Mouse (Mus musculus): ENCODE data around the gene Kif23.

The Kif23 gene

DNA sequence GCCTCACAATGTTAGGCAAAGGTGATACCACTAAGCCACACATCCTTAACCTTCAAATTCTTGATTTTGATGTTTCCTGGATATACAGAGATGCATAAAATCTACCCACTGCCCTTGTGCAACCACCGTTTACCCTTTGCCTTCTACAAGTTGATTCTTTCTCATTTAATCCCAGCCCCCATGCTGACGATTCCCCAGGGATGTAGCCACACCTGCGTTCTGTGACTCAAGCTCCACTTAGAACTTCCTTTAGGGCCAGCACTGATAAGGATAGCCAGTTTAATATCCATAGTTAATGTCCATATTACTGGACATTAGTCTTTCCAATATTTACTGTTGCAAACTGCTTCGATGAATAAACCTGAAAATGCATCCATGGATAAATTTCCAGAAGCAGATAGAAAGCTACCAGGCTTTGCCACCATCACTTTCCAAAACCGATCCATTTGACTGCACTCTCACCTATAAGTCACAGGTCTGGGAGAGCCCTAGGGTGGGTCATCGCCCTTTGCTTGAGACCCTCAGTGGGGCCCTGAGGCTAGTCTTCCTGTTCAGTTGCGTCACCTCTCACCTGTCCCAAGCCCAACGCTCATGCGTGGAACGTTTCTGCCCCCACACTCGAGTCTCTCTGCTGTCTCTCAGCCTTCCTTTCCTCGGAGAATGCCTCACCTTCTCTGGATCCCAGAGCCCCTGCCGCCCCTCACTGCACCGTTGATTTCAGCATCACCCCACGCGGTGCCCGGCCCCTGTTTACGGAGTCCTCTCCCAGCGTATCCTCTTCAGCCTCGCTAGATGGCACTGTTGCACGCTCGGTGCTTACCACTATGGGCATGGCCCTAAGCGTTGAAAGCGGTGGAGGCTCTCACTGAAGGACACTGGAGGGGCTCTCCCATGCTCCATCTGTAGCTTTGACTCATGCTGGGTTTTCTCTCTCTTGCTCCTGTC is 1.1 kb upstream of the Kif23 start:
- DNase-seq (ENCODE audit: low spot score in 2 of 2): peak; percentile 70 to 75

DNA sequence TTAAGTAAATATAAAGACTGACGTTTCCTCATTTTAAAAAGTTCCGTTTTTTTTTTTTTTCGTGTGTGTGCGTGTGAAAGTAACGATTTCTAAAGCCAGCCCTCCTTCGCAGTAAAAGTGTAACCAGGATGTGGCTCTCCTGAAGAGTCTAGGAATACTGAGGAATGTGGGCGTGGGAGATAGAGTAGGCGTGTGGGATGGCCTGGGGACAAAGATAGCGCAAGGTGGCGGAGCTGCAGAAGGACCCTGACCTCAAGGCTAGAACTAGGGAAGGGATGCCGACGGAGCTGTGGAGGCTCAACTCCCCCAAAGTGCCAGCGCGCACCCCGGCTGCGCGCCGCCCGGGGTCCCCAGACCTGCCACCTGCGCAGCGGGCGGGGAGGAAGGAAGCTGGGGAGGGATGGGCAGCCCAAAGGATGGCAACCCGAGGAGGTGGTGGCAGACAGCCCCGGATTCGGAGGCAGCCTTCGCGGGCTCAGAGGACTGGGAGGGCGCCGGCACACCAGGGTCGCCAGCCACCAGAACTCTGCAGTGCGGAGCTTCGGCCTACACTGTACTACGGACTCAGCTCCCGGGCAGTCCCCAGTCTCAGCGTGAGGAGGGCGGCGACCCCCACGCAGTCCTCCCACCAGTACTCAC is 482 bp downstream of the Kif23 start:
- DNase-seq (ENCODE audit: low spot score in 2 of 2): no peak

DNA sequence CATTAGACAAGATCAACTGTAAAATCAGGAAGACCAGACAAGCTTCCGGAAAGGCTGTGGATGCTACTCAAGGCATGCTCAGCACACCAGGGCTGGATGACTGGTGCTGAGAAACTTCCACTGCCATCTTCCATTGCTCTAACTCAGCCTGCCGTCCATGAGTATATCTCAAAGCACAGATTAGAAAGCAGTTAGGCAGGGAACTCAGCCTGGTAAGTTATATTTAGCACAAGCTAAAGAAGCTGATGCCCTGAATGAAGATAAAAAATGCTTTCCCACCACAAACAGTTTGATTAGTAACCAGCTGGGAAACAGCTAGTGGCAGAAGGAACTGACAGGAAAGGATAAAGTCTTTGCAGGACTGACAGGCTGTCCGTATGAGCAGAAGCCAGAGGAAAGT is 5.5 kb downstream of the Kif23 start:
- no peak for DNase-seq (ENCODE audit: low spot score in 2 of 2)

DNA sequence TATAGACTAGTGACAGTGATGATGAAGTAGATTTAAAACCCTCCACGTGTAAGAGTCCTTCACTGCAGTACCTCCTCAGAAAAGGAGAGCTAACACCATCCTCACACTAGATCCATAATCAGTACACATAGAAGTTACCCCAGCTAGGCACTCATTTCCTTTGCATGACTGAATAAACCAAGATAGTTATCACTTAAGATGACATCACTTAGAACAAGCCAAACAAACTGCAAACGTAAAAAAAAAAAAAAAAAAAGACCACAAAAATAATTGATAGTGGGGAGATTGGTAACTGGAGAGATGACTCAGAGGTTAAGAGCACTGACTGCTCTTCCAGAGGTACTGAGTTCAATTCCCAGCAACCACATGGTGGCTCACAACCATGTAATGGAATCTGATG is 13.2 kb downstream of the Kif23 start:
- no peak for DNase-seq (ENCODE audit: low spot score in 2 of 2)

DNA sequence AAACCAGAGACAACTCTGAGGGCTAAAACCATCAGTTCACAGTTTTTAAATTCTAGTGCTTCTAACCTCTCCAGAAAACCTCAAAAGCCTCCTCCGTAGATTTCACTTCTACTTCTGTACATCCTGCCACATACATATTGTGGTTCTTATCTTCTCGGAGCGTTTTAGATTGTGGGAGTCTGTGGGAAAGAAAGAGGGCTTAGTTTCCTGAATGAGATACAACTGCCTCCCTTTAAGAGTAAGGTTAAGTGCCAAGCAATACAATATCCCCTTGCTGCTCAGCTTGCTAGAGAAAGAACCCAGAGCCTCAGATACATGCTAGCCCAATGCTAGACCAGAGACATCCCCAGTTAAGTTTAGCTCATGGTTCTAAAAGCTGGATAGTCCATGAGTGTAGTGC is 14.6 kb downstream of the Kif23 start:
- DNase-seq (ENCODE audit: low spot score in 2 of 2): no peak

DNA sequence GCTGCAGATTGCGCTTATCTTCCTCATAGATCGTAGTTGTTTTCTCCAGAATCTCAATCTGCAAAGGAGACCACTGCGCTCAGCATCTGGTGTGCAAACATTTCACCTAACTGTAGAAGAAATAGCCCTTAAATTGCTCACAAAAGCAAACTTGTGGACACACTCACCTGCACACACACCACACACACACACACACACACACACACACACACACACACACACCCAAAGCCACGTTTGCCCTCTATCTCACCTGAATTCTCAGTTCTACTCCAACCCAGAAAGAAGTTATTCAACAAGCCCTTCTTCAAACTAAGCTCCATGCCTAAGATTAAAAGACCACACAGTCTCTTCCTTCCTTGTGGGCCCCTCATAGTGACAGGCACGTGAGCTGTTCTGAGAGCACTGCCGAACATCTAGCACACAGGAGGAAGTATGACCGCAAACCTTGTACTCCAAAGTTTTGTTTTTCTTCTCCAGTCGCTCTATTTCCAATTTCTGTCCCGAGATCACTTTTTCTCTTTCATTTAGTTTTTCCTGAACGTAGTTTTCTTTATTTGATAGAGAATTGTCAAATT is 21.4 kb downstream of the Kif23 start:
- no peak for DNase-seq (ENCODE audit: low spot score in 2 of 2)

DNA sequence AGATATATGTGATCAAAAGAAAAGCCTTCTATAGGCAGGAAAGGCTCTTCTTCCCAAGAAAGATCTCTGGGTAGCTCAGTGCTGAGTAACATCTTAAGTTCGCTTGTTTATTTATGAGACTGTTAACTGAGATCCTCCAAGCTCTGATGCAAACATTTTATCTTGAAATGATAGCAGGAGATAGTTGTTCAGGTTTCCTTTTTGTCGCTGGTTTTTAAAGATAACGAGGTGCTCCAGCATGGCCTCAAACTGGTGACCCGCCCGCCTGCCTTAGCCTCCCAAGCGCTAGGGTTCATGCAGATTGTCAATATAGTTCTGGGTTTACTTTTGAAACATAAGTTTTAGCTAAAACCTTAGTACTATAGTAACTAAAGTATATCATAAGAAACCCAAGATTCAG is 26.2 kb downstream of the Kif23 start:
- DNase-seq (ENCODE audit: low spot score in 2 of 2): no peak

DNA sequence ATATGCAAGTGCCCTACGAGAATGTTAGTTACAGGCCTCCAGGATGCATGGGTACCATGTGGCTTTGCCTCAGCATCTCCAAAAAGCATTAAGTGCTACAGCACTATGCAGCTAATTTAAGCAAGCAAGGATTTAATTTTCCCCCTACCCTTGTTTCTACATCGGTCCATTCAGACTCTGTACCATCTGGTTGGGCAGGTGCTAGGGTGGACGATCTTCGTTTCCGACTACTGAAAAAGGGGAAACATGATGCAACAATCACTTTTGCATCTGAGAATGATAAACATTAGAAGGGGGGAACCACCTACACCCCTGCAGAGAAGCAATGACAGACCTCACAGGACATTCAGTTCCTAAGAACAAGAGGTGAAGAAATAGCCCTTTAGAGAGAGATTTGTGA is 27.1 kb downstream of the Kif23 start:
- DNase-seq (ENCODE audit: low spot score in 2 of 2): no peak

DNA sequence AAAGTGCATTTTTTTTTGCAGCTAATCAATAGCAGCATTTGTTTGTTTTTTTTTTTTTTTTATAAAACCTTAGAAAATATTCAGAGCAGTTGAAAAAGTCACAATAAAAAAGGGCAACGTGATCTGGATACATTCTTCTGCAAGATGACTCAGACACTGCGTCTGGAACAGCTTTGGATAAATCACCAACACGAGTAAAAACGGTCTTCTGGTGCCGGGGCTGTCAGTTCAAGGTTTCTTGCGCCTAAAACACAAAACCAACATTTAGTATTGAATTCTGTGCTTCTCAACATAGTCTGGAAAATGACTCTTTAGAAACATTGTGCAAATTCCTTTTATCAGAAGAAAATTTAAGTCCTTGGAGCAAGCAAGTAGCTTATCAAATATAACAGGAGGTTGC is 29.1 kb downstream of the Kif23 start:
- no peak for DNase-seq (ENCODE audit: low spot score in 2 of 2)

DNA sequence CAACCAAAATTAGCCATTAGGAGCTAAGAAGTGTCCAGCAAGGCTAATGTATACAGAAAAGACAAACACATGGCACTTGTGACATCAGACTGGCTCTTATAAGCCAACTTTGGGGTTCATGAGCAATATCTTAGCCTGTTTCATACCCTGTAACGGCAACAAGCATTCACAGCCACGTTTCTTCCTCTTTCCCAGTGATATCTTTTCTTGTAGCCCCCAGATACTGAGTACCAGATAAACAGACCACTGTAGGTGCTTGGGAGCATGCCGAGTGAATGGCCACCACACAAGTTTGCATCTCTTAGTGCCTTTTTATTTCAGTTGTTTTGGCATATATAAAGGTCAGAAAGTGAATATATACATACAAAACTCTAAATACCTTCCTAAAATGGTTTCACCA is 29.6 kb downstream of the Kif23 start:
- no peak for DNase-seq (ENCODE audit: low spot score in 2 of 2)

DNA sequence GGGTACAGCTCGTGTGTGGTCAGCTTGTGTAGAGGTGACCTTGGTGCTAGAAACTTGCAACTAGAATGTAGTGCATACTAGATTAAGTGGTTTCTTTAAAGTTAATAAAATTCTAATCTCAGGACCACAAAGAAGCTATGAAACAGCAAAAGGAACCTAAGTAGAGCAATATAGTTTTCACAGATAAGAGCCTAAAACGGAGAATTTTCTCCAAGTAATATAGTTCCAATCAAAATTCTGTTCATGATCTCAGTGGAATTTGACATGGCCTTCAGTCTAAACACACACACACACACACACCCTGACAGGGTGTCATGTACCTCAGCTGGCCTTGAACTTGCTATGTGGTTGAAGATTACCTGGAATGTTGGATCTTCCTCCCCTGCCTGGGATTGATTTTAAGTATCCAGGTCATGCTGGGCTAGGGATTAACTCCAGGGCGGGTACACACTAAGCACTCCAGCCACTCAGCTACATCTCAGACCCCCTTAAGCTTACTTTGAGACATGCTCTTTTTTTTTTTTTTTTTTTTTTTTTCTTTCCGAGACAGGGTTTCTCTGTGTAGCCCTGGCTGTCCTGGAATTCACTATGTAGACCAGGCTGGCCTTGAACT is 31.1 kb downstream of the Kif23 start:
- no peak for DNase-seq (ENCODE audit: low spot score in 2 of 2)

DNA sequence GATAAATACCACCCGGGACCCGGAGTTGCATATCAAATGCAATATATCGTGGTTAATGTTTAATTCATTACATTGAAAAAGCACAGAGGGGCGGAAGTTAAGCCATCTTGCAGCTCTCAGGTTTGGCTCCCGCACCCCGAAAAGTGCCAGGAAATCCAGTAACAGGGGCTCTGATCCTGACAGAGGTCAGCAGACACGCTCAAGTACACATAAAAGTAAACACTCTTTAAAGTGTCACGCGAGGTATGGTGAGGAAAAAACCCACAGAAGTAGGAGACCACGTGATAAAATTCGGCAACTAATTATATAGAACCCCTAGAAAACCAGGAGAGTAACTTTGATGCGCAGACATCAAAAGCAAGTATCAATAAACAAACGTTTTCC is 31.7 kb downstream of the Kif23 start:
- no peak for DNase-seq (ENCODE audit: low spot score in 2 of 2)

DNA sequence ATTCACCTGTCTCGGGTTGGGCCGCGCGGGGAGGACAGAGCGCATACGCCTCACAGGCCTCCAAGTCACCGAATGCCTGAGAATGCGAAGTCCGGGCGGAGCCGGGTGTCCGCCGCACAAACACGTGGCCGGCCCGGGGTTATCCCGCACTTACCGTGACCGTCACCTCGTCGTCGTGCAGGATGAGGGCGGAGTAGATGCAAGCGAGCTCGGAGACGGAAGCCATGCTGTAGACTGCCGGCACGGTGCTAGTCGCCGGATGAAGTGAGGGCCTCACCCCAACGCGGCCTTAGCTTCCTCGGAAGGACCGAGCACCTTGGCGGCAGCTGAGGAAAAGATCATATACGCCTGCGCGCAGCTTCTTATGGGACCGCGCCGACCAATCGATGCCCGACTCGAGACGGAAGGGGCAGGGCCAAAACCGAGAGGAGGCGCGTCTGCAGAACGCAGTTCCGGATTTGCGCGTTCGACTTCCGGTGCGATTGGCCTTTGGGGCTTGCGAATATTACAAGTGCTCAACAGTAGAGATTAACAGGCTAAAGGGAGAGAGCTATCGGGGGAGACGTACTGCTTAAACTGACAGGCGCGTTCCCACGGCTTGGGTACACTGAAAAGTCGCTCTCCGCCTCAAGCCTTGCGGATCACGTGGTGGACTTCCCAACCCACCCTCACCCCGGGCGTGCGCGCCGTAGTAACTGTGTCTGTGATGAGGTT is 32.2 kb downstream of the Kif23 start, which contains the start of gene Rplp1:
Gene Rplp1, minus strand, starts transcription at position 340 of the 714 bp plus-strand sequence.
- peak; percentile 91 to 95 for DNase-seq (ENCODE audit: low spot score in 2 of 2)

DNA sequence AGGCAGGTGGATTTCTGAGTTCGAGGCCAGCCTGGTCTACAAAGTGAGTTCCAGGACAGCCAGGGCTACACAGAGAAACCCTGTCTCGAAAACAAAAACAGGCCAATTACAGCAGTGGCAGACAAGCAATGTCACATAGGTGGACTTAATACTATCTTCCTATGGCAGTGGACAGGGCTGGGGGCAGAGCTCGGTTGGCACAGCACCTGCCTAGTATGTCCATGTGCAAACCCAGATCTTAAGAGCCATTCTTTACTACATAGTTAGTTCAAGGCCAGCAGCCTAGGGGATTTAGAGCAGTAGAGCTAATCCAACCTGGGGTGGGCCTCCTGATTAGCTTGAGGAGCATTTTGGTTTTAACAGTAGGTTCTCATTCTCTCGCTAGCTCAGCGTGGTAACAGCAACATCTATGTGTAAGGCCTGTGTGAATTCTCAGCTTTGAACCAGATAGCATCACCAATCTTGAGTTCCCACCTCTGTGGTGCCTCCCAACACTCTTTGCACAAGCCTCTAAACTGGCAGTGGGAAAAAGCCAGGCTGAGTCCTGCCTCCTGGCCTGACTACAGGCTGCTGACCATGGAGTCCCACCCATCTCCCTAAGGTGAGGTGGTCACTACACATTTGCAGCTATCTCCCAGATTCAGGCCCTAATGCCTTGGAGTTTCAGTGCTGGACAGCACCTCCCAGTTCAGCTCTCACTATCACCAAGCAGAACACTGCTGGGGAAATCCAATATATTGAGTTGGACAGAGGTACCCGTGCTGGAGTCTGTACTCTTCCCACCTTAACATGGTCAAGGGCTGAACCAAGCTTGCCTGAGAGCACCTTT is 35.1 kb downstream of the Kif23 start:
- DNase-seq (ENCODE audit: low spot score in 2 of 2): no peak

DNA sequence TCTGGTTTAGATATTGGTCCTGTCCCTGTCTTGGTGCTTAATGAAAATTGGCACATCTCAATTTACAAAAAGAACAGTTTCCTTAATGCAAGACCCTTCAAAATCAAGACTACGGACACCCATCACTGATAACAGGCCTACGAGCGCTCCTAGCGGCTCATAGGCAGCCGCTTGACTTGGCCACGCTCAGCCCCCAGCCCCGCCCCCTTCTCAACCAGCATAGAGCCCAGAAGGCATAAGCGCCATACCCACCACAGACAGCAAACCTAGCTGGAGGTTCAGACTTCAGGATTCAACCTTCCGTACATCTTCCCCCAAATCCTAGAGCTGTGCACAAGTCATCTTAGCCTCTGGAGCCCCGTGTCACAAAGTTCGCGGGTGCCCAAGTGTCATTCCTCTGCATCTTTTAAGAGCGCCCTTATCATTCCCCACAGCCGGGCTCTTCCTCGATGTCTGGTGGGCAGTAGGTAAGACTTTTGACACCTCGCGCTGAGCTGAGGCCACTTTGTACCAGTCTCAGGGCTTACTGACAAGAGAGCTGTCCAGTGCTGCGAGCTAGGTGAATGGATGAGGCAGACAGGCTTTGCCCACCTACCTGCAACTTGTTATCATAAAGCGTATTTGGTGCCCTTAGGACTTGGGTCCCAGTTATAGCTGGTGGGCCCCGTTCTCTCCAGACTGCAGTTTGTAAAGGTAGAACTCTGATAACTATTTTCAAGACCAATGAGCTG is 35.9 kb downstream of the Kif23 start:
- DNase-seq (ENCODE audit: low spot score in 2 of 2): no peak

DNA sequence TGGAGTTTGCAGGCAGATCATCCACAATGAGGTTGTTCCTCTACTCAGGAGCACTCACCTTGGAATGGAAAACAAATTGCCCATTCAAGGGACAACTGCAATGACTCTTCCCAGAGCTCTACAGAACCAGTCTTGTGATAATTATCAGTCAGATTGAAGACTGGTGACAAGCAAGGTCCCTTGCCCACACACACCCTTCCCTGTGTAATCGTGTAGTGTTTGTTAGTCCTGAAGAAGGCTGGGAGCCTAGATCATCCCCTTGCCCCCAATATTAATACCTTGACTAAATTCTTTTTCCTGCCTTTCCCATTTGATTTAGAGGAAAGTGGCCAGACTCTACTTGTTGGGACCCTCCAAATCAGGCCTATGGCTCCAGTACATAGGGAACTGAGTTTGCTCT is 36.9 kb downstream of the Kif23 start:
- no peak for DNase-seq (ENCODE audit: low spot score in 2 of 2)

DNA sequence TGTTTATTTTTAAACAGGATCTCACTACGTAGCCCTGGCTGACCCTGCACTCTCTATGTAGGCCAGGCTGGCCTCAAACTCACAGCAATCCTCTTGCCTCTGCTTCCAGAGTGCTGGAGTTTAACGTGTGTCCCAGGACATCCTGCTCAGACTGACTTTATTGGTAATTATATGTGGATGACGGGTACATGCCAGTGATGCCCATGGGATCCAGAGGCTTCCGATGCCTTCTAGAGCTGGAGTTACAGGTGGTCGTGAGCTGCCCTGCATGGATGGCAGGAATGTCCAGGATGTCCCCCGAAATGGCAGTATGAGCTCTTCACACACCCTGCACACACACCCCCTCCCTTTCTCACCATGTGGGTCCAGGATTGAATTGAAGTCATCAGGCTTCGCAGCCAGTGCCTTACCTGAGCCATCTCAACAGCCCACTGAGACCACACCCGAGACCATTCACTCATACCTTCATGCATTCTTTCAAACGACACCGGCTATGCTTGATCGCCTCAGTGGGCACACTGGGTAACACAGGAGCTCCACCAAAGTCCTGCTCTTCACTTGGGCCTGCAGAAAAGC is 37.7 kb downstream of the Kif23 start:
- DNase-seq (ENCODE audit: low spot score in 2 of 2): no peak

DNA sequence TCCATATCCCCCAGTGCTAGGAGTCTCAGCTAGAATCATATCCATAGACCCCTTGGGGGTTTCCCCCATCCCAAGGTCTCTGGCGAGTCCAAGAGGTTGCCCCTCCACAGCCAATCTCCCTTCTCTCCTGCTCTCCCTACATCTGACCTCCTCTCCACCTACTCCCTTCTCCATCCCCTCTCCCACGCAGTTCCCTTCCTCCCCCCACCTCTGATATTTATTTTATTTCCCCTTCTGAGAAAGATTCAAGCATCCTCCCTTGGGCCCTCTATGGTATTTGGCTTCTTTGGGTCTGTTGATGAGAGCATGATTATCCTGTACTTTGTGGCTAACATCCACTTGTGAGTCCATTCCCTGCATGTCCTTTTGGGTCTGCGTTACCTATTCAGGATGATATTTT is 38.2 kb downstream of the Kif23 start:
- DNase-seq (ENCODE audit: low spot score in 2 of 2): no peak

DNA sequence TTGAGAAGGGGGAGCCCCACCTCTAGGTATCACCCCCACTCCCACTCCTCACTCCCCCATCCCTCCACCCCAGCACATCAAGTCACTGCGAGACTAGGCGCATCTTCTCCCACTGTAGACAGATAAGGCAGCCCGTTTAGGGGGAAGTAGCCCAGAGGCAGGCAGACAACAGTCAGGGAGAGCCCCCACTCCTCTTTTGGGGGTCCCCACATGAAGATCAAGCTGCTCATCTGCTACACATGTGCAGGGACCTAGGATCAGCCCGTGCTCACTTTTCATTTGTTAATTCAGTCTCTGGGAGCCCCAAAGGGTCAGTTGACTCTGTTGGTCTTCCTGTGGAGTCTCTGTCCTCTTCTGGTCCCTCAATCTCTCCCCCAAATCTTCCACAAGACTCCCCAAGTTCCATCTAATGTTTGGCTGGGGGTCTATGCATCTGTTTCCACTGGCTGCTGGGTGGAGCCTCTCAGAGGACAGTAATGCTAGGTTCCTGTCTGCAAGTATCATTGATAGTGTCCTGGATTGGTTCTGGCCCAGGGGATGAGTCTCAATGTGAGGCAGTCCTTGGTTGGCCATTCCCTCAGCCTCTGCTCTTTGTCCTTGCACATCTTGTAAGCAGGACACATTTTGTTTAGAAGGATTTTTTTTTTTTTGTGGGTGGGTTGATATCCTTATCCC is 38.8 kb downstream of the Kif23 start:
- no peak for DNase-seq (ENCODE audit: low spot score in 2 of 2)

Measured in urinary bladder, adult 18-20 months (tissue).